Comparison of ENCODE assay signal across 9 mouse cellular contexts in the genomic region with DNA sequence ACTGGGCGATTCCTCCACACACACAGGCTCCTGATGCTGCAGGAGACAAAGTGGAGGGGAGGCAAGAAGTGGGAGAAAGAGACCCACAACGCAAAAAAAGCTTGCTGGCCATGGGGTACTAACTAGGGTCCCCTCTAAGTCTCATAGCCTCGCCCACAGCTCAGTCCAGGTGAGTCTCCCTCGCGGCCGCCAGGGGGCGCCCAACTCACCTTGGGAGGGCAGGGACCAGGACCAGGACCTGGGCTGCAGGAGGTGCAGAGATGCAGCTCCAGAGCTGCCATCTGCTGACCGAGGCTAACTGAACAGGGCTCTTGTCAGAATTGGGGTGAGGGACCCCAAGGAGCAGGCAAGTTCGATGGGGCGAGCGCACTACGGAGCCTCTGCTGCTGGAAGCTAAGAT. TPM values are rescaled to one million over a fixed set of nuclear protein-coding genes. Genes with fewer than 3 reads are reported as not detected.
DNase-seq lines count a peak whose midpoint lies in the region; ATAC-seq and TF ChIP-seq lines count a peak whose summit lies in the region.
"Had no signal": no experiment of that assay in that cellular context is flagged by ENCODE, and none has a peak within 500 bp of the region (broad histone marks: within the 10 kb centered on the region; RNA-seq: fewer than 3 reads in every experiment).

No protein-coding gene starts in this region.

- WGBS in forebrain, embryonic 11.5 days: 7% methylated on average over 12 of the region's 12 CpGs
- 10% methylated on average over 12 of the region's 12 CpGs for WGBS in intestine, embryonic 14.5 days
- 17% methylated on average over 12 of the region's 12 CpGs for WGBS in liver, adult 2 months
- 9% methylated on average over 12 of the region's 12 CpGs for WGBS in neural tube, embryonic 11.5 days

- peak; percentile 67; the same call in 1 of the 2 replicates for ATAC-seq in forebrain, embryonic 11.5 days (replicated peaks; ENCODE audit: low FRiP score)
- peak; percentile 58; the same call in 1 of the 2 replicates for ATAC-seq in intestine, embryonic 14.5 days (replicated peaks; ENCODE audit: low FRiP score, low TSS enrichment, low read depth)
- peak; percentile 45; the same call in 1 of the 2 replicates for ATAC-seq in neural tube, embryonic 11.5 days (ENCODE audit: insufficient read depth, low FRiP score, low TSS enrichment)

- no peak overlapping the region for H3K4me2 ChIP-seq in forebrain, embryonic 11.5 days (ENCODE audit: low read depth, low read length, severe bottlenecking)
- no peak overlapping the region; the same call in 1 of the 2 replicates for H3K4me2 ChIP-seq in intestine, embryonic 14.5 days (ENCODE audit: low read length)
- peak overlapping the region; percentile 8; the same call in 1 of the 2 replicates for H3K4me2 ChIP-seq in neural tube, embryonic 11.5 days (ENCODE audit: low read depth)

- H3K9me3 ChIP-seq in forebrain, embryonic 11.5 days (ENCODE audit: control insufficient read depth, low read length): no peaks in the 10 kb centered on the region
- H3K9me3 ChIP-seq in intestine, embryonic 14.5 days (ENCODE audit: control insufficient read depth, low read length): no peaks in the 10 kb centered on the region
- no peaks in the 10 kb centered on the region for H3K9me3 ChIP-seq in neural tube, embryonic 11.5 days (ENCODE audit: control insufficient read depth, low read length)

- H3K79me2 ChIP-seq in liver, adult 2 months (ENCODE audit: control insufficient read depth, insufficient read depth, low read length): no peaks in the 10 kb centered on the region

- H3K27ac ChIP-seq in forebrain, embryonic 11.5 days (ENCODE audit: low read depth, low read length): no peak overlapping the region
- no peak overlapping the region for H3K27ac ChIP-seq in intestine, embryonic 14.5 days (ENCODE audit: low read depth)
- H3K27ac ChIP-seq in liver, adult 2 months (replicated peaks; ENCODE audit: insufficient read depth, low read depth, low read length): no peak overlapping the region
- H3K27ac ChIP-seq in neural tube, embryonic 11.5 days (ENCODE audit: low read depth, low read length): no peak overlapping the region

- no peaks in the 10 kb centered on the region for H3K36me3 ChIP-seq in forebrain, embryonic 11.5 days (ENCODE audit: control insufficient read depth, insufficient read depth, low read length)
- no peaks in the 10 kb centered on the region for H3K36me3 ChIP-seq in intestine, embryonic 14.5 days (ENCODE audit: control insufficient read depth, insufficient read depth, low read length)
- H3K36me3 ChIP-seq in liver, adult 2 months (ENCODE audit: control insufficient read depth, insufficient read depth, low read length): no peaks in the 10 kb centered on the region
- H3K36me3 ChIP-seq in neural tube, embryonic 11.5 days (ENCODE audit: control insufficient read depth, insufficient read depth, low read length): no peaks in the 10 kb centered on the region

- H3K9ac ChIP-seq in forebrain, embryonic 11.5 days (ENCODE audit: low read length): no peak overlapping the region
- no peak overlapping the region for H3K9ac ChIP-seq in intestine, embryonic 14.5 days (ENCODE audit: low read length)
- no peak overlapping the region for H3K9ac ChIP-seq in liver, adult 2 months (ENCODE audit: low read depth, low read length)
- H3K9ac ChIP-seq in neural tube, embryonic 11.5 days (ENCODE audit: low read length): no peak overlapping the region

- DNase-seq in layer of hippocampus, postnatal 10 days (ENCODE audit: low spot score in 2 of 2): peak; percentile 13 to 23
- no peak for DNase-seq in layer of hippocampus, adult 9-10 months (ENCODE audit: low spot score)
- peak; percentile 13 for DNase-seq in c-Kit-positive CD71-positive TER-119-negative erythroid progenitor cells, embryonic 14.5 days (ENCODE audit: low read depth)
- peak; percentile 82 for DNase-seq in forebrain, embryonic 11.5 days (ENCODE audit: low spot score)
- DNase-seq in intestine, embryonic 14.5 days (ENCODE audit: low spot score): peak; percentile 70
- DNase-seq in liver, adult 2 months (ENCODE audit: extremely low read depth, low read depth, low spot score): peak; percentile 19
- peak; percentile 74 for DNase-seq in neural tube, embryonic 11.5 days (ENCODE audit: low spot score)
- DNase-seq in thymus, adult 18-20 months: peak; percentile 20 to 28

- H3K4me1 ChIP-seq in forebrain, embryonic 11.5 days (replicated peaks; ENCODE audit: control insufficient read depth, insufficient read depth, low read length): no peaks in the 10 kb centered on the region
- no peaks in the 10 kb centered on the region for H3K4me1 ChIP-seq in intestine, embryonic 14.5 days (replicated peaks; ENCODE audit: control insufficient read depth, insufficient read depth, low read length)
- no peaks in the 10 kb centered on the region for H3K4me1 ChIP-seq in liver, adult 2 months (ENCODE audit: control insufficient read depth, insufficient read depth, low read length)
- no peaks in the 10 kb centered on the region for H3K4me1 ChIP-seq in neural tube, embryonic 11.5 days (ENCODE audit: control insufficient read depth, insufficient read depth, low read length)

- peak; percentile 86 for TF ChIP-seq CTCF in liver, adult 2 months (IDR thresholded peaks at IDR 0.05; ENCODE audit: low read depth, low read length)

- no peak overlapping the region for H3K4me3 ChIP-seq in forebrain, embryonic 11.5 days (ENCODE audit: low read depth, low read length)
- no peak overlapping the region for H3K4me3 ChIP-seq in intestine, embryonic 14.5 days (ENCODE audit: low read depth, low read length)
- H3K4me3 ChIP-seq in liver, adult 2 months (ENCODE audit: insufficient read depth, low read depth, low read length): no peak overlapping the region
- H3K4me3 ChIP-seq in neural tube, embryonic 11.5 days (ENCODE audit: low read depth, low read length): no peak overlapping the region
- H3K4me3 ChIP-seq: erythroblast, embryonic 14.5 days had no signal

- no peaks in the 10 kb centered on the region for H3K27me3 ChIP-seq in forebrain, embryonic 11.5 days (ENCODE audit: control insufficient read depth, insufficient read depth, low read length)
- no peaks in the 10 kb centered on the region for H3K27me3 ChIP-seq in intestine, embryonic 14.5 days (replicated peaks; ENCODE audit: control insufficient read depth, insufficient read depth, low read length)
- no peaks in the 10 kb centered on the region for H3K27me3 ChIP-seq in liver, adult 2 months (ENCODE audit: control insufficient read depth, insufficient read depth, low read length)
- no peaks in the 10 kb centered on the region for H3K27me3 ChIP-seq in neural tube, embryonic 11.5 days (ENCODE audit: control insufficient read depth, insufficient read depth, low read length)

- no peak for TF ChIP-seq POLR2A in liver, adult 2 months (IDR thresholded peaks at IDR 0.05; ENCODE audit: extremely low read depth, insufficient read depth, low read length)

RNA-seq across cellular contexts. Expression of gene Fcrl5, which starts 24.4 kb away (rescaled TPM):
- total RNA-seq in layer of hippocampus, postnatal 10 days (2021): under 1 TPM in 1 of 2 experiments, not detected in 1; 0.11 TPM
- not detected in 2 replicates for polyA plus RNA-seq in forebrain, embryonic 11.5 days (2014; fragmentation: Nextera tagmentation; extraction: Ambion mirVana)
- polyA plus RNA-seq in intestine, embryonic 14.5 days (2014; fragmentation: Nextera tagmentation; extraction: Ambion mirVana): not detected in 2 replicates
- 0.07 TPM in 1 of 2 replicates, not detected in the other for total RNA-seq in liver, adult 2 months (2014; rRNA removed)
- 0.04 TPM in 1 of 2 replicates, not detected in the other for polyA plus RNA-seq in liver, adult 2 months (2012; rRNA removed)
- not detected in 2 replicates for polyA plus RNA-seq in neural tube, embryonic 11.5 days (2014; fragmentation: Nextera tagmentation; extraction: Ambion mirVana)
- polyA plus RNA-seq: erythroblast, embryonic 14.5 days had no signal

RNA-seq across cellular contexts. Expression of gene Fcrl1, which starts 35.0 kb away (rescaled TPM):
- under 1 TPM; 0.32 to 0.33 TPM for total RNA-seq in layer of hippocampus, postnatal 10 days (2021)
- not detected in 2 replicates for polyA plus RNA-seq in forebrain, embryonic 11.5 days (2014; fragmentation: Nextera tagmentation; extraction: Ambion mirVana)
- polyA plus RNA-seq in intestine, embryonic 14.5 days (2014; fragmentation: Nextera tagmentation; extraction: Ambion mirVana): 0.09 and 0.39 TPM in 2 replicates
- 0.37 and 0.60 TPM in 2 replicates for total RNA-seq in liver, adult 2 months (2014; rRNA removed)
- polyA plus RNA-seq in liver, adult 2 months (2012; rRNA removed): 0.22 and 0.44 TPM in 2 replicates
- polyA plus RNA-seq in neural tube, embryonic 11.5 days (2014; fragmentation: Nextera tagmentation; extraction: Ambion mirVana): not detected in 2 replicates
- polyA plus RNA-seq: erythroblast, embryonic 14.5 days had no signal

RNA-seq across cellular contexts. Expression of gene Cd5l, which starts 53.5 kb away (rescaled TPM):
- not detected for total RNA-seq in layer of hippocampus, postnatal 10 days (2021)
- not detected in 2 replicates for polyA plus RNA-seq in forebrain, embryonic 11.5 days (2014; fragmentation: Nextera tagmentation; extraction: Ambion mirVana)
- polyA plus RNA-seq in intestine, embryonic 14.5 days (2014; fragmentation: Nextera tagmentation; extraction: Ambion mirVana): 0.11 TPM in 1 of 2 replicates, not detected in the other
- total RNA-seq in liver, adult 2 months (2014; rRNA removed): 135 and 162 TPM in 2 replicates
- 32.4 and 63.9 TPM in 2 replicates for polyA plus RNA-seq in liver, adult 2 months (2012; rRNA removed)
- polyA plus RNA-seq in neural tube, embryonic 11.5 days (2014; fragmentation: Nextera tagmentation; extraction: Ambion mirVana): not detected in 2 replicates

Comparison
In these comparisons a context has a peak if more than half of its experiments do, and no peak if none do; other contexts are left out.
1. RNA of gene Cd5l, which starts 53.5 kb away (polyA plus RNA-seq): 32.4 to 63.9 TPM in liver, adult 2 months; 0.11 TPM in intestine, embryonic 14.5 days, not detected in neural tube, embryonic 11.5 days and not detected in forebrain, embryonic 11.5 days; every median in the first group is over 10 times any median in the second.
2. Peak in every context shown above with its lines, with median percentiles within 50 percentile points of each other: ATAC-seq.